Mouse (Mus musculus) megakaryocyte, embryonic 14.5 days (primary cell): Measurements from ENCODE around the gene Clic5. TPM values are rescaled to one million over a fixed set of nuclear protein-coding genes. Genes with fewer than 3 reads are reported as not detected.

ENCODE experiments used
- H3K27me3 ChIP-seq: replicated peaks from 2 replicates; pipeline ENCODE3; 2012; ENCODE audit warnings: inconsistent platforms
- H3K36me3 ChIP-seq: replicated peaks from 2 replicates; pipeline ENCODE3; 2012; ENCODE audit warnings: low read length, inconsistent platforms, mixed read lengths
- H3K4me1 ChIP-seq: 2 replicates; pipeline ENCODE4 v1.6.1; 2012; ENCODE audit warnings: inconsistent platforms
- H3K4me3 ChIP-seq: replicated peaks from 2 replicates; pipeline ENCODE3; 2012; ENCODE audit warnings: moderate library complexity, mild to moderate bottlenecking, inconsistent platforms
- H3K9me3 ChIP-seq: 2 replicates; pipeline ENCODE4 v1.6.1; 2012; ENCODE audit warnings: inconsistent platforms
- FLI1 ChIP-seq: IDR thresholded peaks from 2 replicates; pipeline ENCODE4 v1.6.1; 2012; ENCODE audit warnings: low read length, inconsistent platforms, mixed read lengths
- GATA1 ChIP-seq: IDR thresholded peaks from 3 replicates; pipeline ENCODE4 v1.6.1; 2012; ENCODE audit warnings: mixed read lengths, low read length, inconsistent platforms, borderline replicate concordance
- polyA plus RNA-seq: library from polyadenylated mRNA; stranded (reverse); fragments of >175 nt; gene quantifications from 2 replicates; pipeline ENCODE4 v1.2.3, GENCODE M21; 2012; ENCODE audit warnings: low replicate concordance; ENCODE audit not compliant: insufficient read depth

The Clic5 gene
- polyA plus RNA-seq, 1 experiment = not detected

- Histone ChIP-seq H3K4me3 (no peak overlapping the region), H3K4me1 (no peaks in the 10 kb centered on the region), H3K27me3 (no peaks in the 10 kb centered on the region), H3K36me3 (no peaks in the 10 kb centered on the region), H3K9me3 (no peaks in the 10 kb centered on the region)
- TF ChIP-seq FLI1 = no peak
- no peak for TF ChIP-seq GATA1
Measured at GRCm38 (mm10) chr17:44217185-44217584, 28.8 kb downstream of the Clic5 start.

- no peaks in the 10 kb centered on the region for H3K9me3 ChIP-seq
- H3K4me3 ChIP-seq = no peak overlapping the region
- no peaks in the 10 kb centered on the region for H3K36me3 ChIP-seq
- H3K4me1 ChIP-seq = no peaks in the 10 kb centered on the region
- no peaks in the 10 kb centered on the region for H3K27me3 ChIP-seq
- TF ChIP-seq FLI1 = no peak
- no peak for TF ChIP-seq GATA1
Measured at GRCm38 (mm10) chr17:44219943-44220342, 31.6 kb downstream of the Clic5 start.

GRCm38 (mm10) chr17:44228428-44228827 is 40.0 kb downstream of the Clic5 start:
- Histone ChIP-seq H3K36me3 (no peaks in the 10 kb centered on the region), H3K4me3 (no peak overlapping the region), H3K9me3 (peaks cover 5% of the 10 kb centered on the region), H3K27me3 (no peaks in the 10 kb centered on the region), H3K4me1 (0 out of 2 replicates have a peak, but pooled peaks cover 4% of the 10 kb centered on the region)
- no peak for TF ChIP-seq FLI1
- TF ChIP-seq GATA1 = no peak

- TF ChIP-seq GATA1 (no peak), FLI1 (no peak)
Measured at GRCm38 (mm10) chr17:44230083-44230482, 41.7 kb downstream of the Clic5 start.

GRCm38 (mm10) chr17:44239030-44239721 is 50.8 kb downstream of the Clic5 start:
- peaks cover 4% of the 10 kb centered on the region for H3K9me3 ChIP-seq
- TF ChIP-seq GATA1 = no peak
- no peak for TF ChIP-seq FLI1
- H3K36me3 ChIP-seq = peaks cover 5% of the 10 kb centered on the region
- peaks cover 38% of the 10 kb centered on the region for H3K4me1 ChIP-seq
- peaks cover 8% of the 10 kb centered on the region for H3K27me3 ChIP-seq
- H3K4me3 ChIP-seq = peak overlapping the region; percentile 87

More at GRCm38 (mm10) chr17:44230083-44230482, 41.7 kb downstream of the Clic5 start:
- Histone ChIP-seq H3K4me3 (no peak overlapping the region), H3K4me1 (peaks cover 6% of the 10 kb centered on the region; the same call in 1 of the 2 replicates), H3K36me3 (no peaks in the 10 kb centered on the region), H3K27me3 (no peaks in the 10 kb centered on the region), H3K9me3 (peaks cover 5% of the 10 kb centered on the region)

- Histone ChIP-seq H3K9me3 (peaks cover 4% of the 10 kb centered on the region), H3K36me3 (peaks cover 5% of the 10 kb centered on the region), H3K4me1 (peaks cover 35% of the 10 kb centered on the region), H3K27me3 (peaks cover 12% of the 10 kb centered on the region), H3K4me3 (no peak overlapping the region)
- TF ChIP-seq GATA1 = no peak
- TF ChIP-seq FLI1 = no peak
Measured at GRCm38 (mm10) chr17:44240742-44241141, 52.4 kb downstream of the Clic5 start.

- Histone ChIP-seq H3K27me3 (peaks cover 37% of the 10 kb centered on the region), H3K4me1 (peaks cover 10% of the 10 kb centered on the region), H3K36me3 (peaks cover 5% of the 10 kb centered on the region), H3K4me3 (no peak overlapping the region), H3K9me3 (peaks cover 12% of the 10 kb centered on the region)
- TF ChIP-seq FLI1 = no peak
Measured at GRCm38 (mm10) chr17:44244096-44244495, 55.7 kb downstream of the Clic5 start.

- Histone ChIP-seq H3K4me3 (no peak overlapping the region), H3K4me1 (peaks cover 5% of the 10 kb centered on the region), H3K36me3 (peaks cover 5% of the 10 kb centered on the region), H3K9me3 (peaks cover 12% of the 10 kb centered on the region), H3K27me3 (peaks cover 37% of the 10 kb centered on the region)
- TF ChIP-seq FLI1 (no peak), GATA1 (no peak)
Measured at GRCm38 (mm10) chr17:44244625-44245024, 56.2 kb downstream of the Clic5 start.

GRCm38 (mm10) chr17:44246153-44246700 is 57.8 kb downstream of the Clic5 start:
- peaks cover 46% of the 10 kb centered on the region for H3K27me3 ChIP-seq
- TF ChIP-seq GATA1 (no peak), FLI1 (no peak)
- peaks cover 21% of the 10 kb centered on the region for H3K9me3 ChIP-seq
- H3K4me1 ChIP-seq = no peaks in the 10 kb centered on the region
- no peak overlapping the region for H3K4me3 ChIP-seq
- no peaks in the 10 kb centered on the region for H3K36me3 ChIP-seq

- H3K9me3 ChIP-seq = peaks cover 27% of the 10 kb centered on the region
- H3K27me3 ChIP-seq = peaks cover 51% of the 10 kb centered on the region
- H3K36me3 ChIP-seq = no peaks in the 10 kb centered on the region
- H3K4me3 ChIP-seq = no peak overlapping the region
- no peaks in the 10 kb centered on the region for H3K4me1 ChIP-seq
- no peak for TF ChIP-seq GATA1
- TF ChIP-seq FLI1 = no peak
Measured at GRCm38 (mm10) chr17:44249544-44249943, 61.2 kb downstream of the Clic5 start.
